Mouse (Mus musculus) frontal cortex, adult (tissue): Measurements from ENCODE around the gene Clec2l.
A peak's percentile ranks its signal among the peaks of the same experiment; 100 is the strongest.
"Not testable (repeated sequence)": the region's sequence is repeated elsewhere in the genome, so short reads cannot be mapped to it uniquely, and the experiment has no call there.

Experiments
- ATAC-seq: cut with Nextera tagmentation; 2 replicates; pipeline ENCODE4 v1.9.2; 2017; ENCODE audit warnings: mild to moderate bottlenecking, moderate library complexity, mixed read lengths; ENCODE audit not compliant: low TSS enrichment

Clec2l gene

DNA sequence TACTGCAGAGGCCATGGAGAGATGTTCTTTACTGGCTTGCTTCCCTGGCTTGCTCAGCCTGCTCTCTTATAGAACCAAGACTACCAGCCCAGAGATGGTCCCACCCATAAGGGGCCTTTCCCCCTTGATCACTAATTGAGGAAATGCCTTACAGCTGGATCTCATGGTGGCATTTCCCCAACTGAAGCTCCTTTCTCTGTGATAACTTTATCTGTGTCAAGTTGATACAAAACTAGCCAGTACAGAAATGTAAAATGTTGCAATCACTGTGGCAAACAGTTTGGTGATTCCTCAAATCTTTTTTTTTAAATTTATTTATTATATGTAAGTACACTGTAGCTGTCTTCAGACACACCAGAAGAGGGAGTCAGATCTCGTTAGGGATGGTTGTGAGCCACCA, 7.6 kb downstream of the Clec2l start:
- not testable (repeated sequence) for ATAC-seq

DNA sequence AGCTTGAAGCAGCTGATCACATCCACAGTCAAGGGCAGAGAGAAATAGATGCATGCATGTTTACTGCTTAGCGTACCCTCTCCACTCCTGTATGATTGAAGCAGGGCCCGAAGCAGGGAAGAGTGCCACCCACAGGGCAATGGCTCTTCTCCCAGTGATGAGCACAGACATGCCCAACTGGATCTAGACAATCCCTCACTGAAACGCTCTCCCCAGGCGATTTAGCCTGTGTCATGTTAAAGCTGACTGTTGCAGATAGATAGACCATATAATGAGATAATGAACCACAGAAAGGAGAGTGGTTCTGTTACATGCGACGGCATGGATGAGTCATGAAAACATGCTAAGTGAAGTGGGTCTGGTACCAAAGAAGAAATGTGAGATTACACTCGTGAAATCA, 8.4 kb downstream of the Clec2l start:
- ATAC-seq: 0 out of 2 replicates have a peak, but pooled peaks have one; percentile 38

- ATAC-seq: no peak
Measured at GRCm38 (mm10) chr6:38672011-38672410, 9.1 kb downstream of the Clec2l start.

DNA sequence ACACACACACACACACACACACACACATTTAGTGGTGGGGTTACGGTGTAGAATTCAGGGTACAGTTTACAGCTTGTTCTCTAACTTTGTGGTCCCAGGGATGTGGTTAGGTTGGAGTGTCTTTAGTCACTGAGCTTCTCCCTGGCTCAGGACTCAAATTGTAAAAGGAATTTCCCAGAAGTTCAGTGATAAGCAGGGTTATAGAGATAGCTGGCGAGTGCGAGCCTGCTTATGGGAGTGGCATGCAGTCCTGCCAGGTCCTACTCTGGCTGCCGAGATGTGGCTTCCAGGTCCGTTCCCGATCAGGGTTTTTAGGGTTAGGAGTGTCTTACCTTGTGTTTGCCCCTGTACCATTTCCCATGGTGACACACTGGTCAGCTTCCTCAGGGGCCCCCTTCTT, 13.3 kb downstream of the Clec2l start:
- no peak for ATAC-seq

DNA sequence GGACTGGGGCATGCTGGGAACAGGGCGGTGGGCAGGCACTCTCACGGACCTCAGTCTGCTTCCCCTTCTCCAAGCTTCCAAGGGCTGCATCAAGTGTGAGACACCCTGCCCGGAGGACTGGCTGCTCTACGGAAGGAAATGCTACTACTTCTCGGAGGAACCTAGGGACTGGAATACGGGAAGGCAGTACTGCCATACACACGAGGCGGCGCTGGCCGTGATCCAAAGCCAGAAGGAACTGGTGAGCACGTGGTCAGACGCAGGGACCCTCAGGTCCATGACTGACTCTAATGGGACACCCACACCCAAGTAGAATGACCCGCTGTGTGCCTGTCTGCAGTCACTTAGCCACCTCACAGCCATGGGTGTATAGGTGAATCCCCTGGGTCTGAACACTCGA, 13.9 kb downstream of the Clec2l start:
- ATAC-seq: no peak

- no peak for ATAC-seq
Measured at GRCm38 (mm10) chr6:38677629-38678028, 14.8 kb downstream of the Clec2l start.

- no peak for ATAC-seq
Measured at GRCm38 (mm10) chr6:38682532-38682931, 19.7 kb downstream of the Clec2l start.

GRCm38 (mm10) chr6:38687216-38687615, 24.3 kb downstream of the Clec2l start:
- ATAC-seq: peak; percentile 51; the same call in 1 of the 2 replicates

DNA sequence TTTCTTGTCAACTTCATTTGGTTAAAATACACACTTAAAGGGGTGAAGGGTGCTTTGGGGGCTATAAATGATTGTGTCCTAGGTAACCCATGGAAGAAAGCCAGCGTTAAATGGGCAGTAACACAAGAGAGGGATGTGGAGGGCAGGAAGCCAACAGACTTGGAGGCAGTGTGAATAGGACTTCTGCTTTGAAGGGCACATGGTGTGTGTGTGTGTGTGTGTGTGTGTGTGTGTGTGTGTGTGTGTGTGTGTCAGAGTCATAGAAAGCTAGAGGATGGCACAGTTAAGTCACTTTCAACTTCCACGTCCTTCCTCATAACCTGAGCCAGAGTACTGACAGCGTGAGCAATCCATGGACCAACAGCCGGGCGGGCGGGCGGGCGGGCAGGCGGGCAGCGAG, 26.0 kb downstream of the Clec2l start:
- ATAC-seq: no peak

DNA sequence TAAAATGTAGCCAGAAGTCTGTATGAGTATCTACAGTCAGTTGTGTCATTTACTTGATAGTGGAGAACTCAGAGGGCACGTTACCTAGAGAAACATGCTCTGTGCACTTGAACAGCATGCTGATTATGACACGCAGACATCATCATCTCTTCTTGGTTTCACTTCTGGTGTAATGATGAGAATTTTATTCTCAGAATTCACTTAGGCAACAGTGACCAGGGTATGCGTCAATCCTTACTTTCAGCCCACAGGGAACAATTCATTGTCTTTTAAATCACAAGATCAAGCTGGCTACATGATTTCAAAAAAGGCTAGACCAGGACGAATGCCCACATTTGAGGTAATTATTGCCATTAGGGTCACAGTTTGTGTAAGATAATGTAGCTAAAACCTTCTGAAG, 27.7 kb downstream of the Clec2l start:
- ATAC-seq: no peak

DNA sequence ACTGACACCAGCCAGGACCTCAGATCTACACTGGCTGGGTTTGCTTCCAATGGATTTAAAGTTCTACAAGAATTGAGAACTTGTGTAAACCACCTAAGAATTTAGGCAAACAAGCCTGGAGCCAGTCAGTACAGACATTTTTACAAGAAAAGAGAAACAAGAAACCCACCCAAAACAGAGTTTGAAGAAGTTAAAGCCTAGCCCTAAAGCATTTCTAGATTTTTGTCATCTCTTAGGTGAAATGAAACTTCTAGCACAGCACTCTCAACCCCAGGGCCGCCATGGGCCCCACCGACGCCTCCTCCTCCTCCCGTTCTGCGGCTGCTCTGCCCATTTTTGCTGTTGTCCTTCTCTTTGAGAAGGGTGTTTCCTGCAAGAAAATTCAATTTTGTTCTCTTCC, 28.2 kb downstream of the Clec2l start:
- no peak for ATAC-seq

DNA sequence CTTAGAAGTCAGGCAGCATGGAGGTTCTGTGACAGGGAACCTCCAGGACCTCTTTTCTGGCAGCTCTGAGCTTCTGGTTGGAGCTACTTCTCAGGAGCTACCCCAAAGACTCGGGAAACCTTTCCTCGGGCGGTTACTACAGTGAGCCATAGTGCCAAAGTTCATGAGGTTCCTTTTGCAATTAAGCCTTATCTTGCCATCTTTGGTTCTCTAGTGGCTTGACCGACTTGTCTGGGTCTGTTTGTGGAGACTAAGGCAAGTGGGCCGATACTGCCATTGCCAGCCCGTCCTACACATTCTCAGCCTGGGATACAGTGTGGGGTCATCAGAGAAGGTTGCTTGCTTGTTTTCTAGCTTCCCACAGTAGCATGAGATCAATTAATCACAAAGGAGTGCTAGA, 29.7 kb downstream of the Clec2l start:
- no peak for ATAC-seq

GRCm38 (mm10) chr6:38695380-38696054, 32.6 kb downstream of the Clec2l start:
- ATAC-seq: peak; percentile 82

DNA sequence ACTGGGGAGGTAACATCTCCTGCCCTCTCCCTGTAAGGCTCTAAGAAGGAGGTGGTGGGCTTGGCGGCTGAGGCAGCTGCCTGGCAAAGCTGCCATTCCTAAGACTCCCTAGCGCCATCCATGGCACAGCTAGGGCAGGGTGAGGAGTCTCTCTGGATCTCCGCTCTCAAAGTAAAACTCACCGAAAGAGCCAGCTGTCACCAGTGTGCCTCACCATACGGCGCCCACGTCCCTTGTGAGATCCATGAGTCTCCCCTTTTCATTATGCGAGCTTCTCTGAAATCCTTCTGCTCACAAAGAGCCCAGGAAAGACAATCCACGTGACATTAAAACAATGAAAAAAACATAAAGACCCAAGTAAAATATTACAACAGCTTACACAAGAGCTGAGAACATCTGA, 33.7 kb downstream of the Clec2l start:
- ATAC-seq: peak; percentile 67

DNA sequence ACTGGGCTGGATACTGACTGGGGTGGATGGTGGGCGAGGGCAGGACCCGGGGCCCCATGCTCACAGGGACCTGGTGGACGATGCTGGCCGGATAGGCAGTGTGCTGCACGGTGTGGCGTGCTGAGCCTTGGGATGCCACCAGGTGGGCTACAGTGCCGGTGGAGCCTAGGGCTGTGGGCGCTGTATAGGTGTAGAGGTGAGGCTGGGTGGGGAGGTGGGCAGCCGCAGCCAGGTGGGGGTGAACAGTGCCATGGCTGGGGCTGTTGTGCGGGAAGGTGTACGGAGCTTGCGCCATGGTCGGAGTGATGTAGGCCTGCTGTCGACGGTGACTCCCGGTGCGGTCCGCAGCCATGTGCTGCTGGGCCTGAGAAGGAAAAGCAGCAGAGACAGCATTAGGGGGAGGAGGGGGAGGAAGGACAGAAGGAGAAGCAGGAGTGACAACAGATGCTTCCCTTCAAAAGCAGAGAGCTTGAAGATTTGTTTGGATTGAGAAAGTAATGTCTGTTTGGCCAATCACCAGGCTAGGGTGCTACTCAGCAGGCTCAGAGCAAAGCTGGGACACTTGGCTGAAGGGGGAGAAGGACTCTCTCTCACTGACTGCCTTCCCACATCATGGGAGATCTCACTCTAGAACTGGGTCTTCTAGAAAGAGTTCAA, 35.5 kb downstream of the Clec2l start:
- 0 out of 2 replicates have a peak, but pooled peaks have one; percentile 11 for ATAC-seq

GRCm38 (mm10) chr6:38701421-38701820, 38.6 kb downstream of the Clec2l start:
- ATAC-seq: no peak

DNA sequence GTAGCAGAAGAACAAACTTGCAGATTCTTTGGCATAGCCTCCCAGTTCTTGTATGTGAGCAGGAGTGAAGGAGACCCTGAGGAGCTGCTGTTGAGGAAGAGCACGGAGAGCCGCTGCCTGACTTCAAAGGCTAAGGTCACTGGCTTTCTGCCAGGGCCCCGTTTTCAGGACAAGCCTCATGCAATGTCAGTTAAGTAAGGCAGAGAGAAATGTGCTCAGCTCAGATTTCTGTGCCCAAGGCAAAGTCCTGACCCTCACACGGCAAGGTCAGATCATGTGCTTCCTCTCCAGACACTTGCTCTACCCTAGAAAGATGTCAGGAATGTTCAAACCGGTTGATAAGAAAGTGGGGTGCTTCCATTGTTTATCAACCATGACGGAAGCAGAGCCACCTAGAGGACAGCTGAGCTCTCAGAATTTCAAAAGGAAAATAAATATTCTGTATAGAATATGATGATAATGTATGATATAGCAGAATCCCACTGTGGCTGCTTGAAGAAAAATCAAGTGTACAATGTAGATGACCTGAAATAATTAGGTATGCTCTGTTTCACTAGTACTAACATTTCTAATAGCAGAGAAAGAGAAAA, 40.0 kb downstream of the Clec2l start:
- ATAC-seq: no peak

- no peak for ATAC-seq
Measured at GRCm38 (mm10) chr6:38703526-38703925, 40.7 kb downstream of the Clec2l start.

- ATAC-seq: peak; percentile 76
Measured at GRCm38 (mm10) chr6:38704264-38704984, 41.6 kb downstream of the Clec2l start.

- ATAC-seq: peak; percentile 44
Measured at GRCm38 (mm10) chr6:38710449-38710848, 47.6 kb downstream of the Clec2l start.

- ATAC-seq: no peak
Measured at GRCm38 (mm10) chr6:38713957-38714898, 51.4 kb downstream of the Clec2l start.
